Mouse (Mus musculus) erythroblast, embryonic 14.5 days (primary cell): ENCODE results near the gene Nudt16l1.

Experiments
- GATA1 ChIP-seq: IDR thresholded peaks from 2 replicates; pipeline ENCODE4 v1.6.1; 2012; ENCODE audit warnings: low read length, inconsistent platforms, mixed read lengths
- TAL1 ChIP-seq: IDR thresholded peaks from 3 replicates; pipeline ENCODE4 v1.6.1; 2012; ENCODE audit warnings: low read length, inconsistent platforms, mixed read lengths

- no peak for TF ChIP-seq GATA1
- no peak for TF ChIP-seq TAL1
These were observed 3.1 kb upstream of the Nudt16l1 start for GRCm38 (mm10) chr16:4935430-4935829.
